Mouse (Mus musculus) urinary bladder, postnatal 4 days (tissue): ENCODE measurements at regions not wholly inside any gene's neighbourhood (a gene's known extent, or its start where the extent isn't known, plus 50 kb on each side); places are given as distances from the start of the nearest gene placed in this dataset.

Experiments used
- DNase-seq, 2 experiments: peaks; one replicate each; pipeline ENCODE4 v3.0.0; 2021 to 2022; ENCODE audit warnings: low spot score in 2 of 2

DNA sequence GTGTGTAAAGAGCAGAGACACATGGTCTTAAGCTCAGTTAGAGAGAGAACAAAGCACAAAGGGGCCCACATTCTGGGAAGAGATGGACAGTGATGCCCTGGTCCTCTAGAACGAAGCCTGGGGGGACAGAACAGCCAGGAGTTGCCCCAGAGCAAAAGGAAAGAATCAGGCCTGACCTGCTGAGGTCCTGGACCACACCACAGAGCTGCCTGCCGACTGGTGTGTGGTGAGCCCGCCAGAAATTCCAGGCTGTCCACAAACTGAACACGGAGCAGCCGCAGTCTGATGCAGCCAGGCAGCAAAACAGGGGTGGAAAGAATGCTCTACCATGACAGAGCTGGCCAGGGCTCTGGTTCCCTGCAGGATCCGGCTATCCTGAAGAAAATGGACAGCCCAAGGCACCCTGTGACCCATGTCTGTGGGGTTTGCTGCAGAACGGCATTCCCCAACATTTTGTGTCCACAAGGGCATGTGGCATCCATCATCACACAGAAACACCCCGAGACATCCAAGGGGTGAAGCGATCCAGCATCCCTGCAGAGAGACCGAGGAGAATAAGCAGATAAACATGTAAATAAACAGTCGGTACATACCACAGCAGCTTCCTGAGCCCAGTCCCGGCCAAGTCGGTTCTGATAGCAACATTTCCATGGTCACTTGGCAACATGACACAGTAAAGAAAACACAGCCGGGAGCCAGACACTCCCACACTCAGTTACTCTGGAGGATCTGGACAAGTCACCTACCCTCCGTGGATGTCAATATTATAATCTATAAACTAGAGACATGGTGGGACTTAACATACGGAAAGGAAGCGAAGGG lies 65.3 kb upstream of the Pomp start:
- no peak for DNase-seq

GRCm38 (mm10) chr5:147793059-147793458 lies 67.2 kb upstream of the Pomp start:
- DNase-seq, result no peak

GRCm38 (mm10) chr5:147792638-147793037 lies 66.8 kb upstream of the Flt1 start:
- no peak for DNase-seq

GRCm38 (mm10) chr5:147791121-147791520 lies 65.3 kb upstream of the Flt1 start:
- DNase-seq, result no peak

DNA sequence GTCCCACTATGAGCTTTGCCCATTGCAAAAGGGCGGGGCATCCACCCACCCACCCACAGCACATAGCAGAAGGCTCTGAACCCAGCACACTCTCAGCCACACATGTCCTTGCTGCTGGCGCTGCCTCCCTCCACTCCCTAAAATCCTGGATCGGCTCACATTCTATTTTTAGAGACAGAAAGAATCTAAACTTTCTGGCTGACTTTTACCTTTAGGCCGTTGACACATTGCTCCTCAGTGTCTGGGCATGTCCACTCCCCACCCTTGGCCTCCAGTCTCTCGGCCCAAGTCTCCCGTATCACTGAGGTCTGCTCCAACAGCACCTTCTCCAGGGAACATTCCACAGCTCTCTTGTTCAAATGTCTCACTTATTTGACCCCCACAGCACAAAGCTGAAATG lies 62.7 kb upstream of the Flt1 start:
- DNase-seq, result no peak

GRCm38 (mm10) chr5:147786857-147787256 lies 61.0 kb upstream of the Flt1 start:
- no peak for DNase-seq

- no peak for DNase-seq
Measured at GRCm38 (mm10) chr5:147784159-147784558, 58.3 kb upstream of the Flt1 start.

DNA sequence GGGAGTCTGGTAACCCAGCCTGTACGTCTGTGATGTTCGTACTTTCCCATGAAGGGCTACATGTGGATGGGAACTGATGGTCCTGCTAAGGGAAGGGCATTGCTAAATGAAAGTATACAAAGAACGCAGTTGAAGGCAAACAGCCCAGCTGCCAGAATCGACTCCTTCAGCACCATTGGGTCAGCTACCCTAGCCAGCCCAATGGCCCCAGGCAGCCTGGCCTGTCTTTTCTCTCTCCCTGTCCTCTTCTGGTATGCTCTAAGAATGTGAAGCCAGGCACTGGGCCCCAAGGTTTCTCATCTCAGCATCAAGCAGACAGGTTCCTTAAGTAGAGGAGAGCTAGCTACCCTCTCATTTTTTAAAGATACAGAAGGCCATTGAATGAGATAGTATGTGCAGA lies 57.7 kb upstream of the Flt1 start:
- DNase-seq, result no peak

DNA sequence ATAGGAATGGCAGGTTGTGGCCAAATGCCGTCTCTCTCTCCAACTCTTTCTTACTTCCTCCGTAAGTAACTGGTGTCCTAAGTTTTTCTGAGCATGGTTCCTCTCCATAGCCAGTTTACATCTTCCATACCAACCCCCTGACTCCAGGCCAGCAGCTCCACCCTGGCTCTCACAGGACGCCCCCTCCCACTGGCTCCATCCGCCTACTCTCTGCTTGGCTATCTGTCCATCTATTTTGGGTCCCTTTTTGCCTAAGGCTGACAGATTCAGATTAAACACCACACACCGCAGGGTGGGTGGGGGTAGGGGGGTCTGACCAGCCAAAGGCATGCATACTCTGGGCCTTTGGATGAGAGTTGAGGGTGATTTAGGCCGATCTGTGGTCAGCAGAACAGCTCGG lies 57.0 kb upstream of the Flt1 start:
- no peak for DNase-seq

- no peak for DNase-seq
Measured at GRCm38 (mm10) chr5:147782241-147782681, 56.5 kb upstream of the Flt1 start.

- peak in 1 of 2 experiments; percentile 56 for DNase-seq
Measured at GRCm38 (mm10) chr5:147781215-147781614, 55.4 kb upstream of the Flt1 start.

DNA sequence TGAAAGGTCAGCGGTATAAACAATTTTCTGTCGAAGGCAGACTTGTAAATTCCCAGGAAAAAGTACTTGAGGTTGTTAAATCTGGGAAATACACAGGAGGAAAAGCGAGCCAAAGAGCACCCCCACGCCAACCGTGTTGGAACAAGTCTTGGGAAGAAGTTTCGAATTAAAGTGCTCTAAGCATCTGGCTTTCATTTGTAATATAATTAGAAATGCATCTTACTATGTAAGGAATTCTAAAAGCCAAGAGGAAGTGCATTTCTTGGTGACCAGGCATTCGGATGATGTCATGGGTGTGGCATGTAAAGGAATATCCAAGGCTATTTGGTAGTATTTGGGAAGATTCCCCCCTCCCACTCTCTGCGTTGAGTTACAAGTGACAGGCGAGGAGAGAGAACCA lies 52.7 kb upstream of the Flt1 start:
- DNase-seq, result no peak
